Mouse (Mus musculus) cerebellum, postnatal 25 days (tissue): ENCODE measurements around the gene Ipo13.

Experiments
- DNase-seq, 2 experiments: peaks; one replicate each; pipeline ENCODE4 v3.0.0; 2021; ENCODE audit warnings: mixed read lengths in 2 of 2

Ipo13 gene

DNA sequence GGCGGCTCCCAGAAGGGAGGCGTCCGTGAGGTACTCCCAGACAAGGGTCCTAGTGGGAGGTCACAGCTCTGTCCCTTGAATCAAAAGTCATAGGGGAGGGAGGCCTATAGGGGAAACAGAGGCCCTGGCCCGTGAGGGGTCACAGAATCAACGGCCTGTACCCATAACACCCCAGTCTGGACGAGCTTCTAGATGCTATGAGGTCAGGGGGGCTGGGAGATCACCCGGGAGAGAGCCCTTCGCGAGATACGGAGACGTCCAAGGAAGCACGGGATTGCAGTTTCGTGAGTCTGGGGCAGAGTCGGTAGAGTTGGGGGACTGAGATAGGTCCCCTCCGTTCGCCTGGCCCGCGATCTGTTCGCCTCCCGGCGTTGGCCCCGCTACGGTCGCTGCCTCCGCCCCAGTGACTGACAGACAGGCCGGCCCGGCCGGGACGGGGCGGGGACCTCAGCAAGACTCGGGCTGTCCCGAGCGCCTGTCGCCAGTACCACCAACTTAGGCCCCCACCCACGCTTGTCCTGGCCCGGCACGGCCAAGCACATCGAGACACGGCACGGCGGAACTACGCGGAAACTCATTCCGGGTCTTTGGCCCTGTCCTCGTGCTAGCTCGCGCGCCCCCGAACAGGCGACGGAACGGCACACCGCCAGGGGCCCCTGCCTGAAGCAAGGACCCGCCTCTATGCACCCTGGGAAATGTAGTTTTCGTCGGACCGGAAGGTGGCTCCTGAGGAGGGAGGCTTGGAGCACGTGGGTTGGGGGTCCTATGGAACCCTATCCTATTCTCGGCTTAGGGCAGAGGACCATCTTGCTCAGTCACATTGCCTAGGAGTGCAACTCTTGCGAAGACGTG is at the start of gene Ipo13:
TSS of gene Ipo13 (minus strand) at position 409 of the 852 bp plus-strand sequence.
- DNase-seq = peak; percentile 93 to 96

GRCm38 (mm10) chr4:117957492-117957891 is 42.7 kb upstream of the Ipo13 start:
- DNase-seq = no peak

DNA sequence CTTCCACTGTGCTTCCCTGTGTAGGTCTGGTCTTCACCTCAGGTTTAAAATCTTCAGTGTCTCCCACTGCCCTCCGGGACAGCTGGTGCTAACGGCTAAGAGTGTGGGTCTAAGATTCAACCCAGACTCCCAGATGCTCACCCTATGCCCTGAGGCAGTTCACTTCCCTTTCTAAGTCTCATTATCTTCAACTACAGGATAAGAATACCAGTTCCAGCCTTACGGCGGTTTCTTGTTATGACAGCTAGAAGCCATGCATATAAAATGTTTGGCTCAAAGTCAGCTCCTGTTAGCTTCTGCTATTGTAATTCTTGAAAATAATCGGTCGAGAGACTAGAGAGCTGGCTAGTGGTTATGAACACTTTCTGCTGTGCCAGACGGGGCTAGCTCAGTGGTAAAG is 32.7 kb upstream of the Ipo13 start:
- DNase-seq = no peak

DNA sequence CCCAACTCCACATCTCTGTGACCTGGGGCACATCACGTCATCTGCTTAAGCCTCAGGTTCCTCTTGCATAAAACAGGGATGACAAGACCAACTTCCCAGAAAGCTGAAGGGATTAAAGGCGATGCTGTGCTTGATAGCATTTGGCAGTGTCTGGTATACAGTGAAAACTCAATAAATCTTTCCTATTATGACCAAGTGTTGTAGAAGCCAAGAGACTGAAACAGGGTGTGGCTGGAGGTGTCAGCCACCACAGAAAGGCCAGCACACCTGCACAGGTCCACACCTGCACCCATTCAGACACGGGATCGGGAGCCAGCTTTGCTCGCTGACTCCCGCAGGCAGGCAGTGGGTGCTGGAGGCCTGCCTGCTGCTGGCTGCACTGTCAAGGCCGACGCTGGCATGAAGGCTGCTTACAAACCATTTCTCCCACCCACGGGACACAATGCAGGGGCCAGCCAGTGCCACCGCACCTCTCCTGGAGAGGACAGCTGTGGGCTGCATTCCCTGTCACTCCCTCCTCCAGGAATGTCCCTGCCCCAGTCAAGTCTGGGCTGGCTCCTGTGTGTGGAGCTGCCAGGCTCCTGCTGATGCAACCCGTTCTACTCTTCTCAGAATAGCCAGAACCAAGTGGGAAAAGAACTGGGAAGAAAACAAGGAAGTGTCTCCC is 32.0 kb upstream of the Ipo13 start:
- DNase-seq = peak; percentile 25 to 28

GRCm38 (mm10) chr4:117943317-117943716 is 28.5 kb upstream of the Ipo13 start:
- no peak for DNase-seq

- no peak for DNase-seq
Observed at GRCm38 (mm10) chr4:117936964-117937363, 22.2 kb upstream of the Ipo13 start.

DNA sequence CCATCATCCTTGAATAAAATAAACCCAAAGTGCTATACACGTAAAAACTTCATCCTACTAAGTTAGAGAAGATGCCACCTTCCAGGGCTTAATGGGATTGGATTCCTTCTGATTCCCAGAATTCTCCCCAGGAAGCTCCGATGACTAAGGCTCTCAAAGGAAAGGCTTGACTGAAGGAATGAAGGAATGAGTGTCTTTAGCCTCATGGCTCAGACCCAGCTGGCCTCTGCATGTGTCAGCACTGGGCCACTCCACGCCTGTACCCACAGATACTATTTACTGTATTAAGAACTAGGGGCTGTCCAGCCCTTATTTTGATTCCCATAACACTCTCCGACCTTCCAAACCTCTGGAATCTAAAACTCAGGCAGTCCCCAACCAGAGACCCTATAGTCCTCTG is 19.3 kb upstream of the Ipo13 start:
- DNase-seq = no peak

GRCm38 (mm10) chr4:117933248-117933647 is 18.4 kb upstream of the Ipo13 start:
- DNase-seq = no peak

DNA sequence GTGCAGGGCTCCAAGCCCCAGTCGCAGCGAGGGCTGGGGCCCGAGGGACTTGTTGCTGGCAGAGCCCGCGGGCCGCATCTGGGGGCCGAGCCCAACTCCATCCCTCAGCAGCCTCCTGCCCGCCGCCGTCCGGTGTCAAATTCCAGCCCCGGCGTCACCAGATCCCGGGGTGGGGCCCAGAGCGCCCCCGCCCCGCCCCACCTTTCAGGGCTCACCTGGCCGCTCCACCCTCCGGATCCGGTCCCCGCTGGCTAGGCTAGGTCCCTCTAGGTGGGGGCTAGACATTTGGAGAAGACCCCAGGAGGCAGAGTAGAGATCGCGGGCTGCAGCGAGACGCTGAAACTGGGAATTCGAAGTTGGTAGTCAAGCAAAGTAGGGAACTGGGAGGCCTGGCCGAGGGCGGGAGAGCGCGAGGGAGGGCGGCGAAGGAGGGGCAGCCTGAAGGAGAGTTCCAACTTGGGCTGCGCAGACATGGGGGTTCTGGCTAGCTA is 14.6 kb upstream of the Ipo13 start, which contains the start of gene Artn:
TSS of gene Artn (minus strand) at position 373 of the 491 bp plus-strand sequence.
- peak in 1 of 2 experiments; percentile 33 for DNase-seq

- peak; percentile 65 to 74 for DNase-seq
Observed at GRCm38 (mm10) chr4:117928699-117929241, 14.0 kb upstream of the Ipo13 start.

- peak; percentile 44 to 69 for DNase-seq
Observed at GRCm38 (mm10) chr4:117928234-117928633, 13.4 kb upstream of the Ipo13 start.

- DNase-seq = peak; percentile 58 to 64
Observed at GRCm38 (mm10) chr4:117926545-117927482, 12.0 kb upstream of the Ipo13 start.

GRCm38 (mm10) chr4:117924916-117925315 is 10.1 kb upstream of the Ipo13 start:
- DNase-seq = no peak

GRCm38 (mm10) chr4:117923450-117923849 is 8.7 kb upstream of the Ipo13 start:
- DNase-seq = no peak

- DNase-seq = no peak
Observed at GRCm38 (mm10) chr4:117921358-117921757, 6.6 kb upstream of the Ipo13 start.

DNA sequence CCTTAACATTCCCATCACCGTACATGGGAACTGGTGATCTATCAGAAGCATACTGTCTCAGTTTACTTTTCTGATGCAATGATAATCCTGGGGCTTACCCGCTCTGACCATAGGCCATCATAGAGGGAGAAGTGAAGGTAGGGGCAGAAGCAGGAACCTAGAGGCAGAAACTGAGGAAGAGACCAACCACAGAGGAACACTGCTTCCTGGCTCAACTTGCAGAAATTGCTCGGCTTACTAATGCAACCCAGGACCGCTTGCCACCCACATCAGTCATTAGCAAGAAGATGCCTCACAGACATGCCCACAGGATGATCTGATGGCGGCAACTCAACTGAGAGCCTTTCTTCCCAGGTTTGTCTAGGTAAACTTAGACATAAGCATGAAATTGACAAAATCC is 4.0 kb upstream of the Ipo13 start:
- DNase-seq = no peak

- peak in 1 of 2 experiments; percentile 2 for DNase-seq
Observed at GRCm38 (mm10) chr4:117918261-117918660, 3.5 kb upstream of the Ipo13 start.

GRCm38 (mm10) chr4:117917847-117918246 is 3.0 kb upstream of the Ipo13 start:
- DNase-seq = no peak

DNA sequence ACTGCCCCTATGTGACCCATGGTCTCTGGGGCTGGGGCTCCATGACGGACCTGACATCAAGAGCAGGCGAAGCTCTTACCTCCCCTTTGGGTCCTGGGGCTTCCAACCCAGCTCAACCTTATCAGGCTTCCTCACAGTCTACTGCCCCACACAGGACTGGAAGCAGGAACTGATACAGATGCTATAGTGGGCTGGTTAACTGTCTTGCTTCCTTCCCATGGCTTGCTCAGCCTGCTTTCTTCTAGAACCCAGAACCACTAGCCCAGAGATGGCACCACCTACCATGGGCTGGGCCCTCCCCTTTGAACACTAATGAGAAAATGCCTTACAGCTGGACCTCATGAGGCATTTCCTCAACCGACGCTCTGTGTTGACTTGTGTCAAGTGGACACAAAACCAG is 2.6 kb upstream of the Ipo13 start:
- no peak for DNase-seq

DNA sequence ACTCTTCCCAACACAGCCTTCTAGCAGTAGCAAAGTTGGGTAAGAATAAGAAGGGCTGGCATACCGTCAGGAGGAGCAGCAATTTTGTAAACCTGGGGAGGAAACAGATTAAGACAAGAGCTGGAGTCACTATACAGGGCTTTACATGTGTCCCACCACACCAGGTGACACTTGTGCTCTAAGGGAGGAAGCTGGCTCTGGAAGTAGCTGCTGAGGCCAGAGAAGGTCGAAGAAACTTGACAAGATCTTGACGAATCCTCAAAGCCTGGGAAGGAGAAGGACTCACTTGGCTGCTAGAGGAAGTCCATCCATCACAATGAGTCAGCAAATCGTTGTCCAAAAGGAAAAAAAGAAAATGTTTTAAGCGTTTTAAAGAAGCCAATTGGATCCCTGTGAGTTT is 1.6 kb upstream of the Ipo13 start:
- DNase-seq = no peak

DNA sequence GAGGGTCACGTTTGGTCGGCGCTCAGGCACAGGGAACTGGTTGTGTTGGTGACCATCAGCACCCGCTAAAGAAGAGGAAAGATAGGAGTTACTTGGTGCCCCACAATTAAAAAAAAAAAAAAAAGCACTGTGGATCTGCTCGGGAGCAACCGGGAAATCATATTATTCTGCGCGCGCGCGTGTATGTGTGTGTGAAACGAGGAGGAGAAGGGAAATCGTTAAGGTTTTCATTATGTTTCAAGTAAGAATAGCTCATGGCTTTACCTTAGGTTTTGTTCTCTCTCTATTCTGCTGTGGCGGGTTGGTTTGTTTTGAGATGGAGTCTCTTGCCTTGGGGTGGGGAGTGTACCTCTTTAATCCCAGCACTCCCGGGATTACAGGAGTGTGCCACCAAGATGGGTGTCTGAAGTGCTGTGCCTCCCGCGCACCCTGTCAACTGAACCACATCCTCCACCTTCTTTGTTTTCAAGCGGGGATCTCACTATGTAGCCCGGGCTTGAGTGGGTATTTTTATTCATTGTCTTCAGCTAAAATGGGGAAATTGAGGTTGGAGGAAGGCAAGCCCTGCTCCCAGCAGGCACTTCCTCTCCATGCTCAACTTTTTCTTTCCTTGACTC is 798 bp upstream of the Ipo13 start:
- DNase-seq = peak in 1 of 2 experiments; percentile 27

GRCm38 (mm10) chr4:117914031-117914430 is 768 bp downstream of the Ipo13 start:
- DNase-seq = peak; percentile 62 to 66
